Mouse (Mus musculus): ENCODE measurements around the gene Ddx39.

The Ddx39 gene

DNA sequence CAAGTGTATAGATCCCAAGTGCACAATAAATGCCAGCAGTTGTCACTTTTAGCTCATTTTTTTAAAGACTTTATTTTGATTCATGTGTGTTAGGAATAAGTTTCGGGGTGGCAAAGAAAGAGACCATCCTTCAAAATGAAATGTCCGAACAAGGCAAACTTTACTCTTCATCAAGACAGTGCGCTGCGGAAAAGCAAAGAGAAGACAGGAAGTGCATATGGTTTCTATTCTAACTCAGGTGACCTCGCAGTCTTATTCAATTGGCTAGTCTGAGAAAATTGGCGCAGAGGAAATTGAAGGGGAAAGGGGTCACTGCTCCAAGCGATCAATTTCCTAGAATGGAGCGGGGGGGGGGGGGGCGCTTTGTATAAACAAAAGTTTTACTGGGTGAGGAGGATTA is 15.4 kb upstream of the Ddx39 start:
- DNase-seq (ENCODE audit: low spot score): no peak

- DNase-seq (ENCODE audit: low spot score): no peak
These were observed 14.4 kb upstream of the Ddx39 start for GRCm38 (mm10) chr8:83700423-83701085.

DNA sequence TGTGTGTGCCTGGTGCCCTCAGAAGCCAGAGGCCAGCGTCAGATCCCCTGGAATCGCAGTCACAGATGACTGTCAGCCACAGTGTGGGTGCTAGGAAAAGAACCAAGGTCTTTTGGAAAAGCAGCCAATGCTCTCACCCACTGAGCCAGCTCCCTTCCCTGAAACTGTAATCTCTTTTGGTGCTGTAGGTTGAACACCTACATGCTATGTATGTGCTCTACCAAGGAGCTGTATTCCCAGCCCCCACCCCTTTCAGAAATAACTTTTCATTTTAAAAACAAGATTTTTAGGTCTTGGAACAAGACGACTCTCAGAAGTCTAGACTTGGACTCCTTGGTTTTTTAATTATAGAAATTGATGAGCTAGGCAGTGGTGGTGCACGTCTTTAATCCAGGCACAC is 11.6 kb upstream of the Ddx39 start:
- no peak for DNase-seq (ENCODE audit: low spot score)

GRCm38 (mm10) chr8:83706411-83706810 is 8.6 kb upstream of the Ddx39 start:
- no peak for DNase-seq (ENCODE audit: low spot score)

- DNase-seq (ENCODE audit: low spot score): no peak
These were observed 7.4 kb upstream of the Ddx39 start for GRCm38 (mm10) chr8:83707554-83707953.

DNA sequence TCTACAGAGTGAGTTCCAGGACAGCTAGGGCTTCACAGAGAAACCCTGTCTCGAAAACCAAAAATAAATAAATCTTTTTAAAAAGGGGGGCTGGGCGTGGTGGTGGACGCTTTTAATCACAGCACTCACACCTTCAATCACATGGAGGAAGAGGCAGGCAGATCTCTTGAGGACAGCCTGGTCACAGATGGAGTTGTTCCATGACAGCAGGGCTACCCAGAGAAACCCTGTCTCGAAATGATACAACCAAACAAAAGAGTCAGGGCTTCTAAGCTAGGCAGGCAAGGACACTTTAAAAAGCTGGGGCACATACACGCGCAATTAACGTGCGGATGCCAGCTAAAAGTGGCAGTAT is 324 bp upstream of the Ddx39 start:
- no peak for DNase-seq (ENCODE audit: low spot score)

- DNase-seq (ENCODE audit: low spot score): no peak
These were observed 794 bp downstream of the Ddx39 start for GRCm38 (mm10) chr8:83715771-83716170.

DNA sequence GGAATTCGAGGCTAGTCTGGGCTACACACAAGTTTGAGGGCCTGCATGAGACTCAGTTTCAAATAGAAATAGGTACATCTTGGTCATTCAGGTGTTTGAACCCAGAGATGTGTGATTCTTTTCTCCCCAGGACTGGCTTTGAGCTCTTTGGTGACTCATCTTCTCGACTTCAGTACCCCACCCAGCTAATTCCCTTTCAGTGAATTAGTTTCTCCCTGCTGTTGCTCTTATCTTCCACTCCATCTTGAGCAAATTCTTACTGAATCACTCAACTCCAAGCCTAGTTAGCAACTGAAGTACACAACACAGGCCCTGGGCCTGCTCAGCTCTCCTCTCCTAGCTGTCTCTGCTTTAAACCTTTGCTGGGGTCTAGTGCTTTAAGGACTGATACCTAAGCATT is 1.6 kb downstream of the Ddx39 start:
- no peak for DNase-seq (ENCODE audit: low spot score)

GRCm38 (mm10) chr8:83719048-83719447 is 4.1 kb downstream of the Ddx39 start:
- DNase-seq (ENCODE audit: low spot score): no peak

DNA sequence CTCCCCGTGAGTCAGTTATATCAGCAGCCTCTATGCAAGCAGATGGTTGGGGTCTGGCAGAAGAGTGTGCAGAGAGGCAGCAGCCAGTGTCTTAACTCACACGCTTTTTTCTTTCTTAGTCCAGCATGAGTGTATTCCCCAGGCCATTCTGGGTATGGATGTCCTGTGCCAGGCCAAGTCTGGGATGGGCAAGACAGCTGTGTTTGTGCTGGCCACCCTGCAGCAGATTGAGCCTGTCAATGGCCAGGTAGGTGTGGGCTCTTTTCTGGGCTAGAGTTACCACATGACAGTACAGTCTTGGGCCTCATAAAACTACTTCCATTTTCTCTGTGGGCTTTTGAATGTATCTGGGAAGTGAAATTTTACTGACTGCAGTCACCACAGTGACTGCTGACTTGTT is 4.7 kb downstream of the Ddx39 start:
- DNase-seq (ENCODE audit: low spot score): no peak

GRCm38 (mm10) chr8:83721405-83722025 is 6.5 kb downstream of the Ddx39 start:
- no peak for DNase-seq (ENCODE audit: low spot score)

GRCm38 (mm10) chr8:83722631-83723030 is 7.7 kb downstream of the Ddx39 start:
- no peak for DNase-seq (ENCODE audit: low spot score)

- DNase-seq (ENCODE audit: low spot score): no peak
These were observed 8.6 kb downstream of the Ddx39 start for GRCm38 (mm10) chr8:83723447-83724083.

GRCm38 (mm10) chr8:83724697-83725482 is 9.9 kb downstream of the Ddx39 start:
- peak; percentile 87 for DNase-seq (ENCODE audit: low spot score)

- DNase-seq (ENCODE audit: low spot score): no peak
These were observed 10.6 kb downstream of the Ddx39 start for GRCm38 (mm10) chr8:83725521-83726102.

- DNase-seq (ENCODE audit: low spot score): no peak
These were observed 14.2 kb downstream of the Ddx39 start for GRCm38 (mm10) chr8:83729009-83729807.

DNA sequence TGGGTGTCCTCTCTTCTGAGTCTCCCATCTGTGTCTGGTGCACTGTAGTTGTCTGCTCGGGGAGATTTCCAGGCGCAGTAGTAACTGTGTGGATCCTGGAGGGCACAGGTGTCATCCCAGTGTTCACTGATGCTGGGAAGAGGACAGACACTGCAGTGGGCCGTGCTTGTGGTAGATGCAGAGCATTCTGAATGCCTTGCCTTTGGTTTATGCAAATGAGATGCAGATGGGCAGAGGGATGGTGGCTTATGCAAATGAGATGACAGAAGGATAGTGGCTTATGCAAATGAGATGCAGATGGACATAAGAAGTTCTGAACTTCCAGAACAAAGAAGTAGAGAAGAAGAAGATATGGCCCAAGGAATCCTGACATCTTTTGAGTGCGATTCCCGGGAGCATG is 16.9 kb downstream of the Ddx39 start:
- DNase-seq (ENCODE audit: low spot score): no peak

DNA sequence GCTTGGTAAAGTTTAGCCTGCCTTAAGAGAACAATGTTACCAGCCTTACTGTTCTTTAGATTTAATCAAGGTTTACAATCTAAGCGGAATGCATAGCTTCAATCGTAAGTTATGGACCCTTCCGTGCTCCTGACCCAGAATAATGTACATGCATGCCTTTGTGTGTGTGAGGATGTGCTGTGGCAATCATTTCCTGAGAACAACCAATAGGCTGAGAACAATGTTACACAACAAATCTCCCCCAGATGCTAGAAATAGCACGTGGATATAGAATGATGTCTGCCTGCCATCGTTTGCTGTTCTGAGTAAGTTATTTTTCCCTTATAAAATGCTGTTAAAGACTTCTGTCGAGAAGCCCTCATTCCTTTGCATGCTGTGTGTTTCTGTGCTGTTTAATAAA is 17.9 kb downstream of the Ddx39 start:
- no peak for DNase-seq (ENCODE audit: low spot score)

DNA sequence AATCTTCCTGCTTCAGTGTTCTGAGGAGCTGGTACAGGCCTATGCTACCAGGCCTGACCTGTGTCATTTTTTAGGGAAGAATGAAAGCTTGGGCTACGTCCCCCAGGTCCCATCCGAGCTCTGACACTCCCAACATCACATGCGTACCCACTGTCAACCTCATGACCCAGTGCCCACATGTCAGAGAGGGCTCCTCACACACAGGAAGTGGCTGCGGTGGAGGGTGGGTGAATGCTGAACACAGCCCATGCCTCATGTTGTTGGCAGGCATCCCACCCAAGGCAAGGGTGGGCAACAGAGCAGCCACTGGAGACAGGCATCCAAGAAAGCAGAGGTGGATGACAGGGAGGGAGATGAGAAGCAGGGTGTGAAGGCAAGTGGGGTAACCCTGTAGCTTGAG is 21.7 kb downstream of the Ddx39 start:
- DNase-seq (ENCODE audit: low spot score): no peak

DNA sequence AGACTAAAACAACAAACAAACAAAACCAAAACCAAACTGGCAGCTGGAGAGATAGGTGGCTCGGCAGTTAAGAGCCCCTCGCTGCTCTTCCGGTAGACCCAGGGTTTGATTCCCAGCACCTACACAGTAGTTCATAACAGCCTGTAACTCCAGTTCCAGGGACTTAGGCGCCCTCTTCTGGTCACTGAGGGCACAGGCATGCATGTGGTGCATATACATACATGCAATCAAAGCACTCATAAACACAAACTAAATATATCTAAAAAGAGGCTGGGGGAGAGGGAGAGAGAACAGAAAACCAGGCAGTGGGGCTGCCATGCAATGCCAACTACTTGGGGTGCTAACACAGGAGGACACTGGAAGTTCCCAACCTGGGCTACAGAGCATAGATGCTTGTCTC is 22.4 kb downstream of the Ddx39 start:
- no peak for DNase-seq (ENCODE audit: low spot score)

DNA sequence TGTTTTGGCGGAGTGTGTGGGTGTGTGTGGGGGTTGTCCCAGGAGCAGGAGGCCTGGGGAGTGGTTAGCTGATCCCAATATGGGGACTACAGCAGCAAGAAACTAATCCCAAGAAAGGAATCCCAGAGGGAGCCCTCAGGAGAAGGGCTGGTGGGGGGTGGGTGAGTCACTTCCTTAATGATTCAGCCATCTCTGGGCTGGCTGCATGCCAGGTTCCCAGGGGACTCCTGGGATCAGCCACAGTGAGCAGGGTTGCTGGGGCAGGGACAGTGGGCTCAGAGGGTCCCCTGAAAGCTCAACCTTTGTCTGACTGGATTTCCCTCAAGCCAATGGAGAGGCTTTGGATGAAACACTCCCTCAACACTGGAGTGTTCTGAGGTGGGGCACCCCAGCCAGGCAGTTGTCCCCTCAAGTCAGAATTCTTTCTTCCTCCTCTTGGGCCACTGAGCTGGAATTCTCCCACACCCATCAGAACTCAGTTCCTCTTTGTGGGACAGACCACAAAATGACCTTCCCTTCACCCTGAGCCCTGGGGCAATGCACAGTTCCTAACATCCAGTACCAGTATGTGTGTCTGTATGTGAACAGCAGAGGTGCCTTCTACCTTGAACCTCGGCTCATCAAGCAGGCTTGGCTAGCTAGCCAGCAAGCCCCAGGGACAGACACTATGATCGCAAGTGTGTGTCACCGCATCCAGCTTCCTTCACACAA is 23.0 kb downstream of the Ddx39 start:
- no peak for DNase-seq (ENCODE audit: low spot score)
